Mouse (Mus musculus) neural tube, embryonic 14.5 days (tissue): ENCODE results near the gene Mapkapk5. TPM values are rescaled to one million over a fixed set of nuclear protein-coding genes. Genes with fewer than 3 reads are reported as not detected.
A peak's percentile ranks its signal among the peaks of the same experiment; 100 is the strongest.

Source experiments
- ATAC-seq: fragments of 200-750 bp; cut with Nextera tagmentation; 2 replicates; pipeline ENCODE4 v1.8.0; 2017; ENCODE audit warnings: low read depth, mild to moderate bottlenecking, moderate TSS enrichment, moderate library complexity
- H3K27ac ChIP-seq: fragments of 300-500 bp; sonication (generic); 2 replicates; pipeline ENCODE4 v1.5.1; 2014; ENCODE audit warnings: low read depth, mild to moderate bottlenecking, control low read depth, low read length, moderate library complexity, mixed read lengths
- H3K27me3 ChIP-seq: fragments of 300-500 bp; sonication (generic); 2 replicates; pipeline ENCODE4 v1.6.1; 2014; ENCODE audit warnings: low read length; ENCODE audit not compliant: control insufficient read depth, insufficient read depth
- H3K36me3 ChIP-seq: fragments of 300-500 bp; sonication (generic); 2 replicates; pipeline ENCODE4 v1.6.1; 2014; ENCODE audit warnings: low read length, mixed read lengths; ENCODE audit not compliant: control insufficient read depth, insufficient read depth
- H3K4me1 ChIP-seq: fragments of 300-500 bp; sonication (generic); 2 replicates; pipeline ENCODE4 v1.6.1; 2014; ENCODE audit warnings: low read length; ENCODE audit not compliant: control insufficient read depth, insufficient read depth
- H3K4me2 ChIP-seq: fragments of 300-500 bp; sonication (generic); 2 replicates; pipeline ENCODE4 v1.6.1; 2014; ENCODE audit warnings: mild to moderate bottlenecking, low read depth, low read length, control low read depth
- H3K4me3 ChIP-seq: fragments of 300-500 bp; sonication (generic); 2 replicates; pipeline ENCODE4 v1.5.1; 2014; ENCODE audit warnings: low read depth, low read length, control low read depth, mixed read lengths
- H3K9ac ChIP-seq: fragments of 300-500 bp; sonication (generic); replicated peaks from 2 replicates; pipeline ENCODE4 v1.6.1; 2014; ENCODE audit warnings: low read depth, mild to moderate bottlenecking, control low read depth, low read length, mixed read lengths
- H3K9me3 ChIP-seq: fragments of 300-500 bp; sonication (generic); 2 replicates; pipeline ENCODE4 v1.6.1; 2016; ENCODE audit warnings: low read length; ENCODE audit not compliant: control insufficient read depth
- WGBS: fragments of 180-500 bp; shearing (Covaris S2); extraction: QIAGEN DNeasy Blood & Tissue Kit; methylation state at CpG from one replicate; pipeline ENCODE4 v1.1.7; 2014; 5-methylcytosine and 5-hydroxymethylcytosine counted together
- polyA plus RNA-seq: library from polyadenylated mRNA; unstranded; fragments of >200 nt; fragmentation: Nextera tagmentation; extraction: Ambion mirVana; gene quantifications from 2 replicates; pipeline ENCODE4 v1.2.1, GENCODE M21; 2014

Gene Mapkapk5
- polyA plus RNA-seq, 1 experiment from 2014 or later, result 75.5 TPM

DNA sequence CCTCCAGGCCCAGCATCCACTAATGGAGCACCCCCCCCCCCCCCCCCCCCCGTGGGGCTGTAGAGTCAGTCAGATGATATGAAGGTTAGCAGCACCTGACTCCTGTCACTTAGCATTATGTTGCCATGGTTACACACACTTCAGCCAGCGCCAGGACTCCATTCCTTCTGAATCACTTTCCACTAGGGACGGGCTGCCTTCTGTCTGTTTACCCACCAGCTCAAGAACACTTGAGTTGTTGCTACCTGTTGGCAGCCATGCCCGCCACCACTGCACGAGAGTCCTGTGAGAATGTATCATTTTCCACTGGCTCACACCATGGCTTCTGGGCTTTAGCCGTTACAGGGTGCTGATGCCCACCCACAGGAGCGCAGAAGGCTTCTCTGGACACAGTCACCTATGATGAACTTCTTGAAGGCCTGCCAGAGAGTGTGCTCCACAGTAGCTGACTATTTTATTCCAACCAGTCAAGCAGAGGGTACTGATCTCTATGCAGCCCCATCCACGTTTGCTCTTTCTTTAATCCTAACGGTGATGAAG is 24.2 kb upstream of the Mapkapk5 start:
- H3K4me3 ChIP-seq, result no peak overlapping the region
- 87% methylated on average over 8 of the region's 9 CpGs for WGBS
- peaks cover 16% of the 10 kb centered on the region for H3K36me3 ChIP-seq
- no peak overlapping the region for H3K4me2 ChIP-seq
- H3K9ac ChIP-seq, result no peak overlapping the region
- H3K4me1 ChIP-seq, result no peaks in the 10 kb centered on the region
- H3K27ac ChIP-seq, result no peak overlapping the region
- H3K9me3 ChIP-seq, result no peaks in the 10 kb centered on the region
- no peak for ATAC-seq
- no peaks in the 10 kb centered on the region for H3K27me3 ChIP-seq

DNA sequence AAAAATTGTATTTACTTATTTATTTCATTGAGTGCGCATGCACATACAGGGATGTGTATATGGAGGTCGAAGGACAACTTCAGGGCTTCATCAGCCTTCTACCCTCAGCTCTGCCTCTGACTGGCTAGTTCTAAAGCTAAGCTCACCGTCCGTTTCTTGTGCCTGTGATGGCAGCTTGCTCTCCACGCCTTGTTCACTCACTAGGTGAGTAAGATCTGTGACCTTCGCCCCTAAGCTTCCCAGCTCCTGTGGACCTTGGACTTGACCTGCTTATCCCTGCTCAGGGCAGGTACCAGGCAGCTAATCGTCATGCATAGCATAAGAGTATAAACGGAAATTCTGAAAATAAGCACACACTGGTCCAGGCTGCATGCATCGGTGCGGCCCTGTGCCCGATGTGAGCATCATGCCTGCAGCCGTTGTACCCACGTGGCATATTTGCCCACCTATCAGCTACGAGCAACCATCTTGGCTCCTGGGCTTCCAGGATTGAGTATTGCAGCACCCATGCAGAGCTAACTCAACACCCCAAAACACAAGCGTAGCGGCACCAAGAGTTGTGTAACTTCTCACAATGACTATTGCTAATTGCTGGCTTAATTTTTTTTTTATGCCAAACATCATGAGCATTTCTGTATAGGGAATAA is 20.5 kb upstream of the Mapkapk5 start:
- H3K36me3 ChIP-seq, result no peaks in the 10 kb centered on the region
- no peak overlapping the region for H3K9ac ChIP-seq
- no peak overlapping the region for H3K4me2 ChIP-seq
- H3K9me3 ChIP-seq, result no peaks in the 10 kb centered on the region
- 95% methylated on average over 16 of the region's 16 CpGs for WGBS
- no peaks in the 10 kb centered on the region for H3K27me3 ChIP-seq
- ATAC-seq, result no peak
- H3K4me3 ChIP-seq, result no peak overlapping the region
- H3K27ac ChIP-seq, result no peak overlapping the region
- H3K4me1 ChIP-seq, result no peaks in the 10 kb centered on the region

DNA sequence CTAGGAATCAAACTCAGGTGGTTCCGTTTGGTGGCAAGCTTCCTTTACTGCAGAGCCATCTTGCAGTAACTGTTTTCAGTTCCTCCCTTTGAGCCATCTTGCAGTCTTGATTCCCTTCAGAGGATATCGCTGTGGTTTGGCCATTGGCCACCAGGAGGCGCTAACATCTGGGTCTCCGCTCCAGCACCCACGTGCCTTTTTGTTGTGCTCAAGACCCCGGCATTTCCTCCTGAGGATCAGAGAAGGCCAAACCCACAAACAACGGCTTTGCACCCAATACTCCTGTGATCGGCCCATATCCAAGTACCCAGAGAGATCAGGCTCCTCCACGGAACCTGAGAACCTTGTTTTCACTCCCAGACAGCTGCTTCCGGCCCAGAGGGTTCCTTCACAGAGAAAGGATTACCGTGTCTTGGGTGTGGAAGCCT is 18.8 kb upstream of the Mapkapk5 start:
- no peak overlapping the region for H3K27ac ChIP-seq
- H3K9ac ChIP-seq, result no peak overlapping the region
- H3K4me3 ChIP-seq, result no peak overlapping the region
- H3K27me3 ChIP-seq, result no peaks in the 10 kb centered on the region
- ATAC-seq, result no peak
- no peaks in the 10 kb centered on the region for H3K9me3 ChIP-seq
- 16% methylated on average over 11 of the region's 11 CpGs for WGBS
- H3K4me1 ChIP-seq, result no peaks in the 10 kb centered on the region
- H3K4me2 ChIP-seq, result no peak overlapping the region
- H3K36me3 ChIP-seq, result no peaks in the 10 kb centered on the region

DNA sequence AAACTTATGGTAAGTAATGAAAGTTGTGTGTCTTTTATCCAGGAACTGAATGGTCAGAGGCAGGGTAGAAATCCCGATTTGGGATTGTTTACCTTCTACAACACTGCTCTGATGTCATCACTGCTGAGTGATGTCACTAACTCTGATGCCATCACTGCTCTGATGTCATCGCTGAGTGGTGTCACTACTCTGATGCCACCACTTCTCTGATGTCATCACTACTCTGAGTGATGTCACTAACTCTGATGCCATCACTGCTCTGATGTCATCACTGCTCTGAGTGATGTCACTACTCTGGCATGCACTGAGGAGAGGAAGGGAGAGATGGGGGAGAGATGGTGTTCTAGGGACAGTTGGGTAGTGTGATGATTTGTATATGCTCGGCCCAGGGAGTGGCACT is 16.7 kb upstream of the Mapkapk5 start:
- H3K36me3 ChIP-seq, result no peaks in the 10 kb centered on the region
- H3K27ac ChIP-seq, result no peak overlapping the region
- no peak overlapping the region for H3K4me2 ChIP-seq
- no peaks in the 10 kb centered on the region for H3K9me3 ChIP-seq
- H3K9ac ChIP-seq, result no peak overlapping the region
- WGBS, result 94% methylated on average over 3 of the region's 3 CpGs
- no peak overlapping the region for H3K4me3 ChIP-seq
- no peaks in the 10 kb centered on the region for H3K4me1 ChIP-seq
- H3K27me3 ChIP-seq, result no peaks in the 10 kb centered on the region
- no peak for ATAC-seq

GRCm38 (mm10) chr5:121549196-121549595 is 3.5 kb upstream of the Mapkapk5 start:
- WGBS, result 86% methylated on average over 7 of the region's 7 CpGs
- Histone ChIP-seq H3K4me2 (no peak overlapping the region), H3K9ac (no peak overlapping the region), H3K27ac (no peak overlapping the region), H3K9me3 (no peaks in the 10 kb centered on the region), H3K36me3 (no peaks in the 10 kb centered on the region), H3K4me3 (no peak overlapping the region), H3K27me3 (0 out of 2 replicates have a peak, but pooled peaks cover 2% of the 10 kb centered on the region), H3K4me1 (peaks cover 9% of the 10 kb centered on the region)
- ATAC-seq, result no peak

DNA sequence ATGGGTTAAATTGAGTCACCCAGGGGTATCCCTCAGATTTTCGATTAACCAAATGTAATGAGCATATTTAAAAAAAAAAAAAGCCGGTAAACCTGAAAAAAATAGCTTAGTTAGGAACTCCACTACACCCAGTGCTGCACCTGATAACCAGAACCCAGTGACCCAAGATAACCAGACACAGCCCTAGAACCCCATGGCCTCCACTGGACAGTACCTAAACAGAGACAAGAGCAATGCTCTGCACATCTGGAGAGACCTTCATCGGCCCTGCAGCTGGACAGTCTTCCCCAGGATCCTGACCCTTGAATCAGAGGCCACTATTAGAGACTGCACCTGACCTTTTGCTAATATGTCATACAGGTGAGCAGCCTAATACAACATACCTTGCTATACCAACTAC is 1.4 kb upstream of the Mapkapk5 start:
- Histone ChIP-seq H3K36me3 (no peaks in the 10 kb centered on the region), H3K9me3 (no peaks in the 10 kb centered on the region), H3K9ac (no peak overlapping the region), H3K27me3 (0 out of 2 replicates have a peak, but pooled peaks cover 2% of the 10 kb centered on the region), H3K4me2 (no peak overlapping the region), H3K27ac (no peak overlapping the region), H3K4me1 (peaks cover 19% of the 10 kb centered on the region), H3K4me3 (no peak overlapping the region)
- ATAC-seq, result no peak
- 94% methylated on average over 3 of the region's 3 CpGs for WGBS

DNA sequence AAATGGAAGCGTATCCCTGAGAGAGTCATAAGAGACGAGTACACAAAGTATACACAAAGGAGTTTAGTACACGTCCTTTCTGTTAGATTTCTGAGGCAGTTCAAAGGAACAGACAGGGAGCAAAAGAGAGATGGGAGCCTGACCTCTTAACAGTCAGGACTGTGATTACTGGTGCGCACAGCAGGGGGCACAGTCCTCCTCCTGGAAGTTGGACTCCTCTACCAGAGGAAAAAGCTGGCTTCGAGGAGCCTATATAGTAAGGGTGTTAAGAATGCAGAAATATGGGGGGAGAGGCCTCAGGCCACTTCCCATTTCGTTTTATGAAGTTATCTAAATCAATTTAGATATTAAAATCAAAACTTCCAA is 808 bp upstream of the Mapkapk5 start:
- Histone ChIP-seq H3K9me3 (no peaks in the 10 kb centered on the region), H3K9ac (peak overlapping the region; percentile 98), H3K27ac (no peak overlapping the region), H3K36me3 (no peaks in the 10 kb centered on the region), H3K4me1 (peaks cover 19% of the 10 kb centered on the region), H3K4me3 (peak overlapping the region; percentile 99), H3K27me3 (0 out of 2 replicates have a peak, but pooled peaks cover 2% of the 10 kb centered on the region), H3K4me2 (peak overlapping the region; percentile 95)
- ATAC-seq, result no peak
- 47% methylated on average over 6 of the region's 6 CpGs for WGBS

DNA sequence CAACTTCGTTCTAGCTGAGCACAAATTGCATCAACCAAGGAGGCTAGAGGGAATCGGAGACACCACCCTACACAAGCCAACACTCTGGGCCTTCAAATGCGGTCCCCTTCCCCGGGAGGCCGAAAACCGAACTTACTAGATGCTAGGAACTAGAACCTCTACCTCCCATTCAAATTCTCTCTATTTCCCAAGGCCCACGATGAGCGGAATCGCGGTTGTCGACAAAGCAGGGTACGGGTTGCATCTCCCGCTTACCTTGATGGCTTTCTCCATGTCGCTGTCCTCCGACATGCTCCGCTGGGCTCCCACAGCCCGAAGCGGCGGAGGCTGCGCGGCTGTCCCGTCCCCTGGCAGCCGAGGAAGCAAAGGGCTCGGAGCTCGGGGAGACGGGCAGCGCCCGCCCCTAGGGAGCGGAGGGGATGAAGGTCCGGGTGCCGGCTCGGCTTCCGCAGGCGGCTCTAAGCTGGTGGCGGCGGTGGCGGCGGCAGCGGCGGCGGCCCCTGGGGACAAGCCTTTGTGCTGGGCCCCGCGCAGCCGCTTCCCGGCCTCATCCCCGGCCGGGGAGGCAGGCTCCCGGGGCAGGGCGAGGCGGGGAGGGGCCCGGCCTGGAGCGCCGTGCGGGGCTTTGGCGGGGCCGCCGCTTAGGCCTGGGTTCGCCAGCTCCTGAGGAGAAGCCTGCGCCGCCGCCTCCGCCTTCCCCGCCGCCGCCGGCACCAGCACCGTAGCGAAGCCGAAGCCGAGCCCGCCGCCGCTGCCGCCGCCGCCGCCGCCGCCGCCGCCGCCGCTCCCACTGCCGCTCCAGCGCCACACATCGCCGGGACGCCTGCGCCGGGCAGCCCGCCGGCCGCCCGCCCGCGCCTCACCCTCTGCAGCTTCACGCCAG is 554 bp downstream of the Mapkapk5 start, which contains the start of the genes Adam1a and Gm42878:
Adam1a (minus strand) TSS at position 573 of the 883 bp plus-strand sequence.
Gm42878 (minus strand) TSS at position 573 of the 883 bp plus-strand sequence.
- Histone ChIP-seq H3K9ac (peak within 1 kb of the TSS; percentile 98), H3K36me3 (no peaks in the 10 kb centered on the region), H3K4me1 (peaks cover 19% of the 10 kb centered on the region), H3K27ac (peak within 1 kb of the TSS; percentile 97), H3K4me3 (peak within 1 kb of the TSS; percentile 99), H3K4me2 (peak within 1 kb of the TSS; percentile 95), H3K9me3 (no peaks in the 10 kb centered on the region), H3K27me3 (0 out of 2 replicates have a peak, but pooled peaks cover 2% of the 10 kb centered on the region)
- 2% methylated on average over 63 of the region's 97 CpGs for WGBS
- peak; percentile 63 for ATAC-seq

- no peak overlapping the region for H3K4me3 ChIP-seq
- H3K4me2 ChIP-seq, result no peak overlapping the region
- H3K9me3 ChIP-seq, result no peaks in the 10 kb centered on the region
- H3K9ac ChIP-seq, result no peak overlapping the region
- 0 out of 2 replicates have a peak, but pooled peaks cover 2% of the 10 kb centered on the region for H3K27me3 ChIP-seq
- no peaks in the 10 kb centered on the region for H3K36me3 ChIP-seq
- H3K27ac ChIP-seq, result no peak overlapping the region
- peaks cover 19% of the 10 kb centered on the region for H3K4me1 ChIP-seq
- 85% methylated on average over 3 of the region's 3 CpGs for WGBS
- ATAC-seq, result no peak
Observed at GRCm38 (mm10) chr5:121543370-121543769, 2.3 kb downstream of the Mapkapk5 start.
